Mouse (Mus musculus): ENCODE data around the gene Arhgef38. TPM values are rescaled to one million over a fixed set of nuclear protein-coding genes. Genes with fewer than 3 reads are reported as not detected.

Gene Arhgef38
- polyA plus RNA-seq, 1 experiment from 2014 or later, result not detected

GRCm38 (mm10) chr3:133109844-133110243 lies 124.9 kb downstream of the Arhgef38 start:
- Histone ChIP-seq H3K36me3 (peaks cover 44% of the 10 kb centered on the region), H3K4me3 (no peak overlapping the region), H3K27ac (no peak overlapping the region), H3K9me3 (replicated peaks) (no peaks in the 10 kb centered on the region), H3K4me2 (no peak overlapping the region), H3K9ac (no peak overlapping the region), H3K27me3 (replicated peaks) (no peaks in the 10 kb centered on the region), H3K4me1 (no peaks in the 10 kb centered on the region)
- 80% methylated on average over 4 of the region's 4 CpGs for WGBS (ENCODE audit: insufficient replicate concordance)
- no peak for ATAC-seq

DNA sequence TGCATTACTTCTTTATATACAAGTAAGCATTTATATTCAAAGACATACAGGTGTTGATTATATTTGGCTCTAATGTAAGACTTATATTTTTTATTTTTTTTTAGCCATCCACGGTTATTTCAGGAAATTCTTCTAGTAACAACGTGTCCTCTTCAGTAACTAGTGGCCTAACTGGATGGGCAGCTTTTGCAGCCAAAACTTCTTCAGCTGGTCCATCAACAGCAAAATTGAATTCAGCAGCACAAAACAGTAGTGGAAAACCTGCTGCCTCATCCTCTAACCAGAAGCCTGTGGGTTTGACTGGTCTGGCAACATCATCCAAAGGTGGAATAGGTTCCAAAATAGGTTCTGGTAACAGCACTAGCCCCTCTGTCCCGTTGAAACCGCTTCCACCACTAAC lies 126.0 kb downstream of the Arhgef38 start:
- H3K4me1 ChIP-seq, result no peaks in the 10 kb centered on the region
- ATAC-seq, result no peak

DNA sequence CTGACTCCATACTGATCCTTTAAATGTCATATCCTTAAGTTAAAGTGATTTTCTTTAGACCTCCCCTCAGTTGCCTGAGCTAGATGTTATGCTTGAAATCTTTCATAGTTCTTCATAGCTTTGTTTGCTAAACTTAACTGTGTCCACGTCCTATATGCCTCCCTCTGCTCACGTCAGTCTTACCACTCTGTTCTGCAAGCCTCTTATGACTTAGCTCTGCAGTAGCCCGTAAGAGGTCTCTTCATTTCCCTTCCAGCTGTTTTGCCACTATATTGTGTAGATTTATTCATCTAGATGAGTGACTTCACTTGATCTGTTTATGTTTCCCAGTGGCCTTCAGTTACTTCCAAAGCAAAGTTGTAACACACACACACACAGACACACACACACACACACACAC lies 130.3 kb downstream of the Arhgef38 start:
- 84% methylated on average over 3 of the region's 3 CpGs for WGBS (ENCODE audit: insufficient replicate concordance)
- peaks cover 78% of the 10 kb centered on the region for H3K36me3 ChIP-seq

More for the DNA sequence above, 126.0 kb downstream of the Arhgef38 start:
- H3K4me2 ChIP-seq, result no peak overlapping the region
- no peaks in the 10 kb centered on the region for H3K9me3 ChIP-seq (replicated peaks)
- H3K27me3 ChIP-seq (replicated peaks), result no peaks in the 10 kb centered on the region
- H3K27ac ChIP-seq, result no peak overlapping the region
- 83% methylated on average over 4 of the region's 4 CpGs for WGBS (ENCODE audit: insufficient replicate concordance)
- H3K36me3 ChIP-seq, result peaks cover 53% of the 10 kb centered on the region
- H3K9ac ChIP-seq, result no peak overlapping the region
- no peak overlapping the region for H3K4me3 ChIP-seq

GRCm38 (mm10) chr3:133103768-133104167 lies 131.0 kb downstream of the Arhgef38 start:
- no peaks in the 10 kb centered on the region for H3K27me3 ChIP-seq (replicated peaks)
- no peak overlapping the region for H3K4me2 ChIP-seq
- H3K4me3 ChIP-seq, result no peak overlapping the region
- H3K4me1 ChIP-seq, result peaks cover 4% of the 10 kb centered on the region
- H3K27ac ChIP-seq, result no peak overlapping the region
- H3K36me3 ChIP-seq, result peaks cover 77% of the 10 kb centered on the region
- no peak overlapping the region for H3K9ac ChIP-seq
- ATAC-seq, result no peak
- no peaks in the 10 kb centered on the region for H3K9me3 ChIP-seq (replicated peaks)
- whole genome bisulfite sequencing (ENCODE audit: insufficient replicate concordance), result 81% methylated on average over 3 of the region's 3 CpGs

More for the DNA sequence above, 130.3 kb downstream of the Arhgef38 start:
- H3K4me2 ChIP-seq, result no peak overlapping the region
- no peaks in the 10 kb centered on the region for H3K27me3 ChIP-seq (replicated peaks)
- H3K4me1 ChIP-seq, result no peaks in the 10 kb centered on the region
- no peak overlapping the region for H3K27ac ChIP-seq
- no peak overlapping the region for H3K9ac ChIP-seq
- no peak overlapping the region for H3K4me3 ChIP-seq
- no peaks in the 10 kb centered on the region for H3K9me3 ChIP-seq (replicated peaks)
- no peak for ATAC-seq

GRCm38 (mm10) chr3:133098909-133099308 lies 135.8 kb downstream of the Arhgef38 start:
- no peak overlapping the region for H3K4me2 ChIP-seq
- no peaks in the 10 kb centered on the region for H3K9me3 ChIP-seq (replicated peaks)
- H3K4me3 ChIP-seq, result no peak overlapping the region
- H3K9ac ChIP-seq, result no peak overlapping the region
- H3K4me1 ChIP-seq, result peaks cover 32% of the 10 kb centered on the region
- H3K27ac ChIP-seq, result no peak overlapping the region
- ATAC-seq, result no peak
- no peaks in the 10 kb centered on the region for H3K27me3 ChIP-seq (replicated peaks)
- 83% methylated on average over 2 of the region's 2 CpGs for WGBS (ENCODE audit: insufficient replicate concordance)
- peaks cover 59% of the 10 kb centered on the region for H3K36me3 ChIP-seq

- H3K36me3 ChIP-seq, result peaks cover 53% of the 10 kb centered on the region
- WGBS (ENCODE audit: insufficient replicate concordance), result 42% methylated on average over 4 of the region's 4 CpGs
- ATAC-seq, result peak; percentile 83
- H3K9me3 ChIP-seq (replicated peaks), result no peaks in the 10 kb centered on the region
- no peaks in the 10 kb centered on the region for H3K27me3 ChIP-seq (replicated peaks)
- H3K9ac ChIP-seq, result no peak overlapping the region
- peak overlapping the region; percentile 10; the same call in 1 of the 2 replicates for H3K27ac ChIP-seq
- H3K4me2 ChIP-seq, result peak overlapping the region; percentile 37
- H3K4me3 ChIP-seq, result no peak overlapping the region
- peaks cover 35% of the 10 kb centered on the region for H3K4me1 ChIP-seq
Observed at GRCm38 (mm10) chr3:133098336-133098735, 136.4 kb downstream of the Arhgef38 start.

DNA sequence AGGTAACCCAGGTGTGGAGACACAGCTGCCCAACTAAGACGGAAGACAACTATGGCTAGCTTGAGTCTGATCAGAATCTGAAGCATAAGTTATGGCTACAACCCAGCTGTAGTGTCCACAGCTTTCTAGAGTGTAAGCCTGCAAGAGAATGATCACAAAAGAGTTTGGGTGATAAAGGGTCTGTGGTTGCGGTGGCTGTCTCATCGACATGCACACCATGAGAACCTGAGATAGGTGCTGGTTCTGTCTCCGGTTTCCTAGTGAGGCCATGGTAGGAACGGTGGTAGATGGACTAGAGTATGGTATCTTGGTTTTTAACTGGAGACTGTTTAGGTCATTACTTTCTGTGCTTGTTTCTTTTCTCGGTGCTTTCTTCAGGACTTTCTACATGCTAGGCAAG lies 136.8 kb downstream of the Arhgef38 start:
- Histone ChIP-seq H3K9ac (no peak overlapping the region), H3K36me3 (peaks cover 52% of the 10 kb centered on the region), H3K4me1 (peaks cover 39% of the 10 kb centered on the region), H3K27me3 (replicated peaks) (no peaks in the 10 kb centered on the region), H3K9me3 (replicated peaks) (no peaks in the 10 kb centered on the region), H3K4me3 (no peak overlapping the region; the same call in 1 of the 2 replicates), H3K4me2 (peak overlapping the region; percentile 37), H3K27ac (peak overlapping the region; percentile 10; the same call in 1 of the 2 replicates)
- WGBS (ENCODE audit: insufficient replicate concordance), result 54% methylated on average over 6 of the region's 6 CpGs
- peak; percentile 50; the same call in 1 of the 2 replicates for ATAC-seq

DNA sequence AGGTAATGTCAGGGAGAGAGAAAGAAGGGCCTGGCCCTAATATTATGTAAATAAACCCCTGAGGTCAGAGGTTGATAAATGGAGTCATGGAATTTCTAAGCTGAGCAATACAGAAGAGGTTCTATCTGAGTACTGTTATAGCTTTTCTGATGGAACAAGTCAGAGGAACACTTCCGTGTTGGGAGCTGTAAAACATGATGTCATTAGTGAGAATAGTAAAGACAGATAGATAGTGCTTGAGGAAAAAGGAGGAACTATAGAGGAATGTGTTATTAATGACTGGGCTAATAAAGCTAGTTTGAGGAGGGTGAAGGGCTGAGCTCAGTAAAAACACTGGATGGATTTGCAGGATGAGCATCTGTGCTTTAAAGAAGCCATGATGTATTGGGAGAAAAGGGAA lies 140.4 kb downstream of the Arhgef38 start:
- Histone ChIP-seq H3K4me1 (peaks cover 54% of the 10 kb centered on the region), H3K4me2 (no peak overlapping the region), H3K4me3 (no peak overlapping the region), H3K36me3 (peaks cover 26% of the 10 kb centered on the region), H3K27me3 (replicated peaks) (no peaks in the 10 kb centered on the region), H3K9ac (no peak overlapping the region), H3K9me3 (replicated peaks) (no peaks in the 10 kb centered on the region), H3K27ac (no peak overlapping the region)
- ATAC-seq, result no peak
- 51% methylated on average over 1 of the region's 1 CpGs for WGBS (ENCODE audit: insufficient replicate concordance)

DNA sequence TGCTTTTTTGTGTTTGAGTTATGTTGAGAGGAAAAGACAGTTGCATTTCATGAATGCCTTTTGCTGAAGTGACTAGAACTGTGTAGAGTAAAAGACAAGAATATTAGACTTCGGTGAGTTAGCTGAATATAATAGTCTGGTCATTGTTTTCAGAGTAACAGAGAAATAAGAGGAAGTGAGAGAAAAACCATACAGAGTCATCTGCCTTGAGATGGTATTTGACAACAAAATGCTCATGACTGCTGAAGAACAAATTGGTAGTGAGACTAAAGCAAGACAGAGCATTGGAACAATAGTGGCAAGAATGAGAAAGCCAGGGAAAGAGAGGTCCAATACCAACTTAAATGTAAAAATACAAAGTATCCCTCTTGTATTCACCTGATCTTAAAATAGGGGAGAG lies 141.8 kb downstream of the Arhgef38 start:
- H3K27me3 ChIP-seq (replicated peaks), result no peaks in the 10 kb centered on the region
- H3K27ac ChIP-seq, result no peak overlapping the region; the same call in 1 of the 2 replicates
- H3K4me1 ChIP-seq, result peaks cover 42% of the 10 kb centered on the region
- 59% methylated on average over 1 of the region's 1 CpGs for WGBS (ENCODE audit: insufficient replicate concordance)
- H3K4me3 ChIP-seq, result peak overlapping the region; percentile 86
- no peaks in the 10 kb centered on the region for H3K9me3 ChIP-seq (replicated peaks)
- peaks cover 13% of the 10 kb centered on the region for H3K36me3 ChIP-seq
- H3K9ac ChIP-seq, result peak overlapping the region; percentile 97
- peak overlapping the region; percentile 76 for H3K4me2 ChIP-seq
- no peak for ATAC-seq

DNA sequence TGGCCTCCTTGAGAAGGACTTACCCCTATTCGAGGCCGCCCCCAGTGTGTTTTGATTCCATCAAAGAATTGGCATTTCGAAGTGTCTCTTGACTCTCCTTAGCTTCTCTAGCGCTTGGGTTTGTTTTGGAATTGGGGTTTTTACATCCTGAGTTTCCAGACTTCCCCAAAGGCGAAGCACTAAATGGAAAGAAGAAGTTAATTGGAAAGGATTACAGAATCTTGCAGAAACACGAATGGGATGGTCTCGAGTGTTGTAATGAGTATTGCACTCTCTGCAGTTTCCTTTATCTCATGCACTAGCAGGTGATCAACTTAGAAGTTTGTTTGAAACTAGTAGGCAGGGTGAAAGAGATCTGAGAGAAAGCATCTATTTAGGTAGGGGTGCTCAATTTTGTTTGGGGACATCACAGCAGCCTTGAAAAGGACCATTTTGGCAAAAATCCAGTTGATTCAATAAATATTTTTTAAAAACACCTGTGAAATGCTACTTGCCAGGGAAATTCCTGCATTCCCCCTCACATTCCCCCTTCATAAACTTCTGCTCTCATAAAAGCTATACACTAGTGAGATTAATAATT lies 142.4 kb downstream of the Arhgef38 start:
- H3K4me1 ChIP-seq, result peaks cover 39% of the 10 kb centered on the region
- no peaks in the 10 kb centered on the region for H3K27me3 ChIP-seq (replicated peaks)
- no peaks in the 10 kb centered on the region for H3K9me3 ChIP-seq (replicated peaks)
- H3K27ac ChIP-seq, result peak overlapping the region; percentile 96
- H3K9ac ChIP-seq, result peak overlapping the region; percentile 97
- H3K4me3 ChIP-seq, result peak overlapping the region; percentile 86
- under 1% methylated on average over 7 of the region's 7 CpGs for WGBS (ENCODE audit: insufficient replicate concordance)
- peaks cover 8% of the 10 kb centered on the region for H3K36me3 ChIP-seq
- peak overlapping the region; percentile 76 for H3K4me2 ChIP-seq
- ATAC-seq, result no peak

DNA sequence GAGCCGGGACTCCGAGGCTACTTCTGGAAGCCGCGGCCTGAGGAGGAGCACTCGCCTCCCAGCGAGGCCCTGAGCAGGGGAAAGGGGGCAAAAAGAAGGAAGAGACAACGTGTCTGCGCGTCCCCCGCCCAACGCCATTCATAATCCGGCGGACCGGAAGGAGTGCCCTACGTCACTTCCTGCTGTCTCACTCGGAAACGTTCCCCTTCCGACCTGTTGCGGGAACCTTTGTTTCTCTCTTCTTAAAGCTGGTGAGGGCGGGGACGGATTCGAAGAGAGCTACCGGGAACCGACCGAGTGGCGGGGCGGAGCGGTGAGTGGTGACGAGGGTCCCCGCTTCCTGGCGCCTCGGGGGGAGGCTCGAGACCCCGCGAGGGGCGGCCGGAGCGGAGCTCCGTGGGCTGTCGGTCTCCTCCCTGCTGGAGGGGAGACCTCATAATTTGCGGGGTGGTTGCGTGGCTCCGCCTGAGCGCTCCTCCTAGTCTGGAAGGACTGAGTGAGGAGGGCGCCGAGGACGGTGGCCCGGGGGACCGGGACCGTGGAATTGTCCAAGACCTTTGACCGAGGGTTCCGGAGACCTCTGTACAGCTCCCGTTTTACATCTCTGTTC lies 143.0 kb downstream of the Arhgef38 start, which contains the start of the genes Ints12 and Gstcd:
Gene Ints12, plus strand, starts transcription at position 177 of the 610 bp plus-strand sequence.
Gene Gstcd, minus strand, starts transcription at position 370 of the 610 bp plus-strand sequence.
- no peaks in the 10 kb centered on the region for H3K27me3 ChIP-seq (replicated peaks)
- H3K4me2 ChIP-seq, result peak within 1 kb of the TSS; percentile 76
- H3K9me3 ChIP-seq (replicated peaks), result no peaks in the 10 kb centered on the region
- H3K27ac ChIP-seq, result peak within 1 kb of the TSS; percentile 96
- ATAC-seq, result peak; percentile 96
- peaks cover 2% of the 10 kb centered on the region for H3K36me3 ChIP-seq
- peaks cover 39% of the 10 kb centered on the region for H3K4me1 ChIP-seq
- peak within 1 kb of the TSS; percentile 86 for H3K4me3 ChIP-seq
- peak within 1 kb of the TSS; percentile 97 for H3K9ac ChIP-seq
- 2% methylated on average over 51 of the region's 53 CpGs for WGBS (ENCODE audit: insufficient replicate concordance)

GRCm38 (mm10) chr3:133091121-133091663 lies 143.6 kb downstream of the Arhgef38 start:
- H3K27me3 ChIP-seq (replicated peaks), result no peaks in the 10 kb centered on the region
- H3K27ac ChIP-seq, result peak overlapping the region; percentile 96
- ATAC-seq, result peak; percentile 86
- H3K4me2 ChIP-seq, result peak overlapping the region; percentile 76
- H3K9ac ChIP-seq, result peak overlapping the region; percentile 97
- no peaks in the 10 kb centered on the region for H3K36me3 ChIP-seq
- WGBS (ENCODE audit: insufficient replicate concordance), result under 1% methylated on average over 44 of the region's 44 CpGs
- no peaks in the 10 kb centered on the region for H3K9me3 ChIP-seq (replicated peaks)
- H3K4me3 ChIP-seq, result peak overlapping the region; percentile 86
- peaks cover 39% of the 10 kb centered on the region for H3K4me1 ChIP-seq
